Mouse (Mus musculus): ENCODE data around the gene Serpina3i. TPM values are rescaled to one million over a fixed set of nuclear protein-coding genes. Genes with fewer than 3 reads are reported as not detected.

Gene Serpina3i
- not detected in 2 replicates for total RNA-seq (2023)

DNA sequence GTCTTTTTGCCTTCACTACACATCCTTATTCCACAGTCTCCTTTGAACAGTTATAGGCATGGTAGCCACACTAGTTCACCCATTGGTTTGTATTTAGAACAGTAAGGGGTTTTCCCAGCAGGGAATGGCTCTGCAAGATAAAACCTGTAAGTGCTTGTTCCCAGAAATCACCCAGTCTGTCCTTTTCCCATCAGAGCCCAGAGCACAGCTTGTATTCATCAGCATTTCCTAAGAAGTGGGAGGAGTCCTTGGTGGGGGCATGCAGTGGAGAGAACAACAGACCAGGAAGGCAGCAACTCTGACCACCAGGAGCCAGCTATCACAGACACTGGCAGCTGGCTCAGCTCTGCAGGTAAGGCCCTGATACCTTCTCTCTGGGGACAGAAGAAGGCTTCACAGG, at the start of gene Serpina3i:
Gene Serpina3i (plus strand): TSS at position 260 of the 400 bp plus-strand sequence.

DNA sequence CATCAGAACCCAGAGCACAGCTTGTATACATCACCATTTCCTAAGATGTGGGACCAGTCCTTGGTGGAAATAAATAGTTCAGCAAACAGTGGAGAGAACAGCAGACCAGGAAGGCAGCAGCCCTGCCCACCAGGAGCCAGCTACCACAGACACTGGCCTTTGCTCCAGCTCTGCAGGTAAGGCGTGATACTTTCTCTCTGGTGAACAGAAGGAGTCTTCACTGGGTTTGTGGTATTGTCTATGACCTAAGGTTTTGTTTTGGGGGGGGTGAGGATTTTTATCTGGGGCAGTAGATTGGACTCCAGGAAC, 48.5 kb upstream of the Serpina3i start, which contains the start of gene Serpina3f:
Gene Serpina3f (plus strand): TSS at position 100 of the 309 bp plus-strand sequence.

DNA sequence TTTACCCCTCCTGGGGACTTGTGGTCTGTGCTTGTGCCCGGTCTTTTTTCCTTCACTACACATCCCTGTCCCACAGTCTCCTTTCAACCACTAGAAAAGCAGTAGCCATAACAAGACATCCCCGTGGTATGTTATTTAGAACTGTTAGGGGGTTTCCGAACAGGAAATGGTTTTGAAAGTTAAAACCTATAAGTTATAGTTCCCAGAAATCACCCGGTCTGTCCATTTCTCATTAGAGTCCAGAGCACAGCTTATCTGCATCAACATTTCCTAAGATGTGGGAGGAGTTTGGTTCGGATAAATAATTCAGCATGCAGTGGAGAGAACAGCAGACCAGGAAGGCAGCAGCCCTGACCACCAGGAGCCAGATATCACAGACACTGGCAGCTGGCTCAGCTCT, 27.0 kb upstream of the Serpina3i start, which contains the start of gene Serpina3g:
Gene Serpina3g (plus strand): TSS at position 331 of the 400 bp plus-strand sequence.

DNA sequence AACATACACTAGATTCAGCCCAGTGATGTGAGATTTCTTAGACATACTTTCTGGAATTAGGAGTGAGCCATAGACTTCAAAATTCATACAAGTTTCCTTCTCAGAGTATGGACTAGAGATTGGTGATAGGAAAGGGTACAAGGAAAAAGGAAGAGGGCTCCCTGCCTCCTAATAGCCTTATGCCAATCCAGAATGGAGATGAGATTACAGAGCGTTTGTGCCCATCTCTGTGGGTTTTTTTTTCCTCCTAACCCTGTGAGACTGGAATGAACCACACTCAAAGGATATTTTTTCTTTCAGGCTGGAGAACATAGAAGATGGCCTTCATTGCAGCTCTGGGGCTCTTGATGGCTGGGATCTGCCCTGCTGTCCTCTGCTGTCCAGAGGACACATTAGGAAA, 51.3 kb downstream of the Serpina3i start, which contains the start of gene Serpina3j:
Gene Serpina3j (plus strand): TSS at position 301 of the 400 bp plus-strand sequence.

Other genes starting within 250 kb of the Serpina3i start
- not detected in 2 replicates for gene Serpina9, start 249.4 kb upstream of the Serpina3i start, total RNA-seq (2023)
- not detected in 2 replicates for gene Serpina12, start 218.7 kb upstream of the Serpina3i start, total RNA-seq (2023)
- gene Serpina5, start 162.0 kb upstream of the Serpina3i start, total RNA-seq (2023): not detected in 2 replicates
- gene Serpina3a, start 150.4 kb upstream of the Serpina3i start, total RNA-seq (2023): not detected in 2 replicates
- gene Serpina3b, start 135.1 kb upstream of the Serpina3i start, total RNA-seq (2023): 0.22 TPM in 1 of 2 replicates, not detected in the other
- not detected in 2 replicates for gene Serpina3c, start 109.3 kb upstream of the Serpina3i start, total RNA-seq (2023)
- 0.88 TPM in 1 of 2 replicates, not detected in the other for gene Serpina3f, start 48.6 kb upstream of the Serpina3i start, total RNA-seq (2023)
- gene Serpina3g, start 26.9 kb upstream of the Serpina3i start, total RNA-seq (2023): 0.73 and 2.4 TPM in 2 replicates
- gene Serpina3j, start 51.4 kb downstream of the Serpina3i start, total RNA-seq (2023): not detected in 2 replicates
- gene Serpina3k, start 75.4 kb downstream of the Serpina3i start, total RNA-seq (2023): not detected in 2 replicates
- gene Serpina3m, start 75.4 kb downstream of the Serpina3i start, total RNA-seq (2023): not detected in 2 replicates
- gene Serpina3n, start 143.6 kb downstream of the Serpina3i start, total RNA-seq (2023): not detected in 2 replicates
- not detected in 2 replicates for gene Gsc, start 210.2 kb downstream of the Serpina3i start, total RNA-seq (2023)